8 mouse cellular contexts compared by ENCODE assay signal in the genomic region with DNA sequence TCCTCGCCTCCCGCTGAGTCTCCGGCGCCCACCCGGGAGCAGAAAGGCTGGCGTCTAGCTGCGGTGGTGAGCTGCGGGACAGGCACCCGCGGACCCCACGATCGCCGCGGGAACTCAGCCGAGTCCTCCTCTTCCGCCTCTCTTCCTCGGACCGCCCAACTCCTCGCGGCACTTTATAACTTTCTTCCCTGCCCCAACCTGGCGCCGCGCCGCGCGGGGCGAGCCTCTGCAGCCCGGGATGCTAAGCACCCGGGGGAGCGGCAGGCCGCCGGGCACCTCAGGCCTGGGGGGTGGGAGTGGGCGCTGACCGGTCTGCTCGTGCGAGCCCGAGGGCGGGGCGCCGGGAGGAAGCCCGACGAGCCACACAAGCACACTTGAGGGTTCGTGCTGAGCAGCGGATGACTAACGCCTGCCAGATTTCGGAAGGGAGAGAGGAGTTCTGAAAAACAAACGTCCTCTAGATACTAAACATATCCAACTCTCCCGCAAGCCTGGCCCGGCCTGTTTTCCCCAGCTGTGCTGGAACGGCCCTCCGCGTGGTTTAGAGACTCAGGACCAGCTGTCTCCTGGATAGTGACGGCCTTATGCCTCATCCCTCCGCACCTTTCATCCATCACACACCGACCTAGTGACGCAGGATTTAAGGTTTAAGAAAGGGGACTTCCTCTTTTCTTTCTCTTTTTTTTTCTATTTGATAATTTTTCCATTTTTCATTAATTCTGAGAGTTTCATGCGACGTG. TPM values are rescaled to one million over a fixed set of nuclear protein-coding genes. Genes with fewer than 3 reads are reported as not detected.
DNase-seq lines count a peak whose midpoint lies in the region; ATAC-seq and TF ChIP-seq lines count a peak whose summit lies in the region.

A gene (minus strand): TSS at position 142 of the 740 bp plus-strand sequence.

- no peaks in the 10 kb centered on the region for H3K9me3 ChIP-seq in forebrain, embryonic 13.5 days (replicated peaks)
- no peaks in the 10 kb centered on the region for H3K9me3 ChIP-seq in heart, embryonic 15.5 days (replicated peaks)
- H3K9me3 ChIP-seq in kidney, postnatal 0 days (replicated peaks; ENCODE audit: low read length): no peaks in the 10 kb centered on the region
- H3K9me3 ChIP-seq in neural tube, embryonic 12.5 days: no peaks in the 10 kb centered on the region

- H3K4me2 ChIP-seq in forebrain, embryonic 13.5 days: peak within 1 kb of the TSS; percentile 93
- peak within 1 kb of the TSS; percentile 81 for H3K4me2 ChIP-seq in heart, embryonic 15.5 days
- H3K4me2 ChIP-seq in kidney, postnatal 0 days (ENCODE audit: low read length): peak within 1 kb of the TSS; percentile 92
- peak within 1 kb of the TSS; percentile 86 for H3K4me2 ChIP-seq in neural tube, embryonic 12.5 days (replicated peaks)

- H3K27me3 ChIP-seq in forebrain, embryonic 13.5 days: peaks cover 8% of the 10 kb centered on the region; the same call in 1 of the 2 replicates
- no peaks in the 10 kb centered on the region for H3K27me3 ChIP-seq in heart, embryonic 15.5 days
- no peaks in the 10 kb centered on the region for H3K27me3 ChIP-seq in kidney, postnatal 0 days (ENCODE audit: insufficient read depth, low read length)
- H3K27me3 ChIP-seq in neural tube, embryonic 12.5 days (replicated peaks): 0 out of 2 replicates have a peak, but pooled peaks cover 5% of the 10 kb centered on the region

- WGBS in forebrain, embryonic 13.5 days: 2% methylated on average over 55 of the region's 58 CpGs
- 2% methylated on average over 58 of the region's 58 CpGs for WGBS in heart, embryonic 15.5 days
- 2% methylated on average over 57 of the region's 58 CpGs for WGBS in kidney, postnatal 0 days
- WGBS in neural tube, embryonic 12.5 days: 2% methylated on average over 58 of the region's 58 CpGs

- H3K9ac ChIP-seq in forebrain, embryonic 13.5 days: peak within 1 kb of the TSS; percentile 77
- H3K9ac ChIP-seq in heart, embryonic 15.5 days: peak within 1 kb of the TSS; percentile 89
- peak within 1 kb of the TSS; percentile 80 for H3K9ac ChIP-seq in kidney, postnatal 0 days (ENCODE audit: low read depth, low read length)
- H3K9ac ChIP-seq in neural tube, embryonic 12.5 days: peak within 1 kb of the TSS; percentile 73

- H3K4me3 ChIP-seq in forebrain, embryonic 13.5 days: peak within 1 kb of the TSS; percentile 71
- peak within 1 kb of the TSS; percentile 83 for H3K4me3 ChIP-seq in heart, embryonic 15.5 days
- H3K4me3 ChIP-seq in kidney, postnatal 0 days (replicated peaks; ENCODE audit: low read depth, low read length): peak within 1 kb of the TSS; percentile 85
- H3K4me3 ChIP-seq in neural tube, embryonic 12.5 days: peak within 1 kb of the TSS; percentile 66

- DNase-seq in adrenal gland, postnatal 36 days: peak; percentile 82 to 88
- peak; percentile 77 for DNase-seq in kidney, postnatal 0 days (ENCODE audit: low spot score)
- peak; percentile 76 to 80 for DNase-seq in lung, adult 18-20 months
- peak; percentile 71 for DNase-seq in thymus, postnatal 25 days

- H3K27ac ChIP-seq in forebrain, embryonic 13.5 days: no peak within 1 kb of the TSS
- H3K27ac ChIP-seq in heart, embryonic 15.5 days: peak within 1 kb of the TSS; percentile 97
- peak within 1 kb of the TSS; percentile 81 for H3K27ac ChIP-seq in kidney, postnatal 0 days
- H3K27ac ChIP-seq in neural tube, embryonic 12.5 days: 0 out of 2 replicates have a peak within 1 kb of the TSS, but pooled peaks have one; percentile 63

- 0 out of 2 replicates have a peak, but pooled peaks cover 4% of the 10 kb centered on the region for H3K36me3 ChIP-seq in forebrain, embryonic 13.5 days (ENCODE audit: poor library complexity, severe bottlenecking)
- H3K36me3 ChIP-seq in heart, embryonic 15.5 days: peaks cover 8% of the 10 kb centered on the region
- H3K36me3 ChIP-seq in kidney, postnatal 0 days (ENCODE audit: insufficient read depth, low read length): 0 out of 2 replicates have a peak, but pooled peaks cover 4% of the 10 kb centered on the region
- no peaks in the 10 kb centered on the region for H3K36me3 ChIP-seq in neural tube, embryonic 12.5 days

- H3K4me1 ChIP-seq in forebrain, embryonic 13.5 days: peaks cover 13% of the 10 kb centered on the region
- peaks cover 17% of the 10 kb centered on the region for H3K4me1 ChIP-seq in heart, embryonic 15.5 days (replicated peaks)
- no peaks in the 10 kb centered on the region; the same call in 1 of the 2 replicates for H3K4me1 ChIP-seq in kidney, postnatal 0 days (replicated peaks; ENCODE audit: insufficient read depth, low read length)
- H3K4me1 ChIP-seq in neural tube, embryonic 12.5 days: no peaks in the 10 kb centered on the region

- ATAC-seq in CD4-positive, CD25-positive, alpha-beta regulatory T cell, adult 4 months: peak; percentile 48
- ATAC-seq in forebrain, embryonic 13.5 days: peak; percentile 82
- peak; percentile 77 for ATAC-seq in heart, embryonic 15.5 days (replicated peaks; ENCODE audit: insufficient number of reproducible peaks, insufficient read depth, low FRiP score, low read depth)
- peak; percentile 73 for ATAC-seq in kidney, postnatal 0 days (replicated peaks; ENCODE audit: low FRiP score, low read depth)
- peak; percentile 65 for ATAC-seq in neural tube, embryonic 12.5 days (ENCODE audit: low FRiP score, low read depth)

- no peak for TF ChIP-seq CTCF in kidney, postnatal 0 days (IDR thresholded peaks at IDR 0.05; ENCODE audit: low read depth)

RNA-seq across cellular contexts. Expression of the gene that starts here (rescaled TPM):
- 10 to 100 TPM; 11.5 to 12.6 TPM for polyA plus RNA-seq in CD4-positive, CD25-positive, alpha-beta regulatory T cell, adult 4 months (2017; shearing (Covaris generic))
- 10 to 100 TPM; 39.8 to 41.5 TPM for total RNA-seq in adrenal gland, postnatal 36 days (2021)
- polyA plus RNA-seq in forebrain, embryonic 13.5 days (2015; fragmentation: Nextera tagmentation; extraction: Ambion mirVana): 5.5 and 6.0 TPM in 2 replicates
- 52.2 and 56.1 TPM in 2 replicates for polyA plus RNA-seq in heart, embryonic 15.5 days (2015; fragmentation: Nextera tagmentation; extraction: Ambion mirVana)
- polyA plus RNA-seq in kidney, postnatal 0 days (2015; fragmentation: Nextera tagmentation; extraction: Ambion mirVana): 11.3 and 12.4 TPM in 2 replicates
- 12.7 and 14.0 TPM in 2 replicates for polyA plus RNA-seq in neural tube, embryonic 12.5 days (2016; fragmentation: Nextera tagmentation; extraction: Ambion mirVana)
